Mouse (Mus musculus) embryo, embryonic 10 days (tissue): ENCODE results near the gene Zfp276.
"Not testable (repeated sequence)": the region's sequence is repeated elsewhere in the genome, so short reads cannot be mapped to it uniquely, and the experiment has no call there.

Experiments used
- DNase-seq: peaks from one replicate; pipeline ENCODE4 v3.0.0-alpha.2; 2015; ENCODE audit warnings: low spot score

Gene Zfp276

DNA sequence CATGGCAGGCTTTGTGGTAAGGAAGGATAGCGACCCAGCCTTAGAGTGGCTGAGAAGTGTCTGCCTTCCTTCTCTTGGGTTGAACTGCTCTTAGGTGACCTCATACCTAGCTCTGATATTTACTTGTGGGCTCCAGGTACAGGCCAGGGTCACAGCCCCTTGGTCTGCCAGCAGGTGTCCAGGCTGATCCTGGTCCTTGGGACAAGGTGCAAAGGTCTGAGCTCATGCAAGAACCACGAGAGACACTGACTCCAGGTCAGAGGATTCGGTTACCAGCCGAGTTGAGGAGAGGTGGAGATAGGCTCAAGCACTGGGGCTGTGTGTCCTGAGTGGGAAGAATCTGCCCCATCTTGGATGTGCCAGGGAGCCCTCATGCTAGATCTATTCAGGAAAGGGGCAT, 9.6 kb upstream of the Zfp276 start:
- DNase-seq: no peak

- DNase-seq: no peak
Observed at GRCm38 (mm10) chr8:123245543-123245942, 8.5 kb upstream of the Zfp276 start.

GRCm38 (mm10) chr8:123247748-123248147, 6.2 kb upstream of the Zfp276 start:
- DNase-seq: no peak

GRCm38 (mm10) chr8:123248596-123248995, 5.4 kb upstream of the Zfp276 start:
- DNase-seq: no peak

- no peak for DNase-seq
Observed at GRCm38 (mm10) chr8:123250940-123251339, 3.1 kb upstream of the Zfp276 start.

DNA sequence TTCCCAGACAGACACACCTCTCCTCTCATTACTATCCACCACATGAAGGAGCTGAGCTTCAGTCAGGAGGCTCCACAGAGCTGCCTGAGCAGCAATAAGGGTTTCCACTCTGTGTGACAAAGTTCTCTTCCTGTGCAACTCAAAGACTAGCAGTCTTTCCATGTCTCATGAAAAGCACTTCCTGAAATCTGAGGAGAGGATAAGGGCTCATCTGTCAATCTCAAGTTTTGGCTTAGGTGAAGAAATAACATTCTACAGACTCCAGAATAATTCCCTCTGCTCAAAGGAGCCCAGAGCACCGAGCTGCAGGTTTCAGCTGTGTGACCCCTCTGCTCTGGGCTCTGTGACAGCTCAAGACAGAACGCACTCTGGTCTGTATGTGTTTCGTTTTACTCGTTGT, 1.1 kb upstream of the Zfp276 start:
- DNase-seq: no peak

DNA sequence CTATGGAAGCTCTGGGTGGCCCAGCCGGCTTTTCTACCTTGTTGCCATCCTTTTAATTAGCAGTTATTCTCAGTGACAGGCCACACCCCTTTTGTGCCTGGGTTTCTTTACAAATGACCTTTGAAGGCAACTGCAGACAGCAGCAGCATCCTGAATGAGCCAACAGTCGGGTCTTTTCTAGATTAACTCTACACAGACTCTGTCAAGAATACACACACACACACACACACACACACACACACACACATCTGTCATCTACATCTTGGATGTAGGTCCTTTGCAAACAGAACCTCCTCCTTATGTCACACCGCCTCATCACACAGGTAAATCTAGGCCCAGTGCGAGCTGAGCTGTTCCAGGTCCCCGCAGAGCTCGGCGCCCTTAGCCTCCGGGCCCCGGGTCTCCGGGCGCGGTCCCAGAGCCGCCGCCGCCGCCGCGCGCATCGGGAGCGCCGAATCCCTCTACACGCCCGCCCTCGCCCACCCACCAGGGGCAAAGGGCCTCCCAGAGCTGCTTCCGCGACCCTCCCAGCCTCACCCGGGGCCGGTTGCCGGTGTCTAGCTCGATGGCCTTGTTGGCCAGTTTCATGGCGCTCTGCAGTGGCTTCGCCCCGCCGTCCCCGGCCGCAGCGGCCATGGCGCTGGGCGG, 420 bp upstream of the Zfp276 start:
- peak; percentile 29 for DNase-seq

DNA sequence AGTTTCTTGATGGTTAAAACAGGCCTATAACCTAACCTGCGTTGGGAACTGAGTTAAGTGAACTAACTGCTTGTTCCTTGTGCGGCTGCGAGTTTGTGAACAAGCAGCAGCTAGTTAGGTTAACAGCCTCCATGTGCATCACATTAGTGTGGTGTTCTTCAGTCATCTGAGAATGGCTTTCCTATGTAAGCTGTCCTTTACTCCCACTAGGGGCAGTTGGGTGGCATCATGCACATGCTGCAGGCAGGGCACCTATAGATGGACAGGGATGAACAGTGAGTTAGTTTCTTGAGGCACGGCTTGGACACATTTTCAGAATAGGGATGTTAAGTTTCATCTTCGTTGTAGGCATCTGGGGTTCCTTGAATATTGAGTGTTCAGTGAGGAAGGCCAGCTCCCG, 1.2 kb downstream of the Zfp276 start:
- DNase-seq: no peak

DNA sequence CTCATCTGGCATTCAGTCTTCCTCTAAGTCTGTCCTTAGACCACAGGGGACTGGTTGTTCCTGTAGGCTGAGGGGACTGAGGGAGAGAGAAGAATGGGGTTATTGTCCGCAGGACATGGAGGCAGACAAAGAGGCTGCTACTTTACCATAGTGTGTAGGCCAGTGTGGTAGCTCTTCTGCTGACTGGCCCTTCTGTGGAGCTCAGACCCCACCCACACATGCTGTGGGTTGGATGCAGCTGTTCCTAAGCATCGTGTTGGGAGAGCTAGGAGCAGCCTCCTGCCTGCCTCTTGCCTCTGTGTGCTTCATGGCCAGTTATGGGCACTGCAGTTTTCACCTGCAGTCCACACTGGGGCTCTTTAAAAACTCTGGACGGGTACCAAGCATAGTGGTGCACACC, 3.1 kb downstream of the Zfp276 start:
- no peak for DNase-seq

GRCm38 (mm10) chr8:123257593-123257992, 3.6 kb downstream of the Zfp276 start:
- not testable (repeated sequence) for DNase-seq

DNA sequence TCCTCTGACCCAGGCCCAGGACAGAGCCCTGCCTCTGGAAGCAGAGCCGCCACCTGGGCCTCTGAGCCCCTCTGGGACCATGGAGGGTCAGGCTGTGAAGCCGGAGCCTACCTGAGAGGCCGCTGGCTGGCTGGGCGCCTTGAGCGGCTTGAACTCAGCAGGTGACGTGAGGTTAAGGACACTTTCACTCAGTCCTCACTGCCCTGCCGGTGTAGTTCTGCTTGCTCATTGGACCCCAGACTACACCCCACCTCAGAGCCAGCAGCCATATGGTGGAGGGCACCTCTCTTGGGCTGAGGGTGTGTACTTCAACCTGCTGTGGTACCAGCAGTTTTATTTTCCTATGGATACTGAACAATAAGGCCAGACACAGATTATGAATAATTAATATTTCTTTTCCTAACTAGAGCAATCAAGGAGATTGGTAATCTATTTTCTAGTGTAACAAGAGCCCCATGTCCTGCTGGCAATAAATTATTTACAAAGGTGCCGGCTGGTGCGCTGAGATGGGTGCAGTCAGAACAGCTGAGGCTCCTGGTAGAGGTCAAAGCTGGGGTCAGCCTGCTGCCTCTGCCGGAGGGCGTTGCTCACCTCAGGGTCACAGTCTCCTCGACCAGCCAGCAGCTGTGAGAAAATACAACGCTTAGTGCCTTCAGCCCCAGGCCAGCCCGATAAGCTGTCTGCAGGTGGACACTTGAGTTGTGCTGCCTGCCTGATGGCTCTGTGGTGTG, 14.1 kb downstream of the Zfp276 start:
- peak; percentile 34 for DNase-seq

GRCm38 (mm10) chr8:123271147-123271546, 17.2 kb downstream of the Zfp276 start:
- DNase-seq: no peak

GRCm38 (mm10) chr8:123271901-123272300, 17.9 kb downstream of the Zfp276 start:
- no peak for DNase-seq

DNA sequence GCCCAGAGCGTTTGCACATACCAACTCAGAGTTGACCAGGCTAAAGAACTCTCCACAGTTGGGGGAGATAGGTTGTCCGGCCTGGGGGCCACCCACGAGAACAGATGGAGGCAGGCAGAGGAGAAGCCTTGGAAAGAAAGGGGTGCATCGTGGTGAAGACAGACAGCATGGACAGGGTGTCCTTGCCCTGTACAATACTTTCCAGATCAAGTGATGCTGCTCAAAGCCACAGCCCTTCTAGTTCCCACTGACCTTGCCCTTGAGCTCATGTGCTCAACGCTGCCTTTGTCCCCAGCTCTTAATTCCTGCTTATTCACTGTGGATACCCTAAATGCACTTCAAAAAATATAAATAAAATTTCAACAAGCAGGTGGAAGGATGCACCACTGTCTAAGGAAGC, 20.5 kb downstream of the Zfp276 start:
- DNase-seq: no peak

- DNase-seq: no peak
Observed at GRCm38 (mm10) chr8:123275096-123275495, 21.1 kb downstream of the Zfp276 start.

DNA sequence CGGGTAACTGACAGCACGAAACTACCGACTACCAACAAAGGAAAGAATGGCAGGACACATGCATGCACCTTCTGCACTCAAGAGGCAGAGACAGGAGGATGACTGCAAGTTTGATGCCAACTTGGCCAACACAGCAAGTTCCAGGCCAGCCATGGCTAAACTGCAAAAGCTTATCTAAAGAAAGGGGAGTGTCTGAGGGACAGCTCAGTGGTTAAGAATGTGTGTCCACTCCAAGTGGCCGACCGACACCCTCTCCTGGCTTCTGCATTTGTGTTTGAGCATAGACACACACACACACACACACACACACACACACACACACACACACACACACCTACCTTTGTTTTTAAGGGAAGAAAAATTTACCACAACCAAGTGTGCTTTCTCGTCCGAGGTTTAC, 24.4 kb downstream of the Zfp276 start:
- DNase-seq: no peak

GRCm38 (mm10) chr8:123279828-123280227, 25.8 kb downstream of the Zfp276 start:
- no peak for DNase-seq

DNA sequence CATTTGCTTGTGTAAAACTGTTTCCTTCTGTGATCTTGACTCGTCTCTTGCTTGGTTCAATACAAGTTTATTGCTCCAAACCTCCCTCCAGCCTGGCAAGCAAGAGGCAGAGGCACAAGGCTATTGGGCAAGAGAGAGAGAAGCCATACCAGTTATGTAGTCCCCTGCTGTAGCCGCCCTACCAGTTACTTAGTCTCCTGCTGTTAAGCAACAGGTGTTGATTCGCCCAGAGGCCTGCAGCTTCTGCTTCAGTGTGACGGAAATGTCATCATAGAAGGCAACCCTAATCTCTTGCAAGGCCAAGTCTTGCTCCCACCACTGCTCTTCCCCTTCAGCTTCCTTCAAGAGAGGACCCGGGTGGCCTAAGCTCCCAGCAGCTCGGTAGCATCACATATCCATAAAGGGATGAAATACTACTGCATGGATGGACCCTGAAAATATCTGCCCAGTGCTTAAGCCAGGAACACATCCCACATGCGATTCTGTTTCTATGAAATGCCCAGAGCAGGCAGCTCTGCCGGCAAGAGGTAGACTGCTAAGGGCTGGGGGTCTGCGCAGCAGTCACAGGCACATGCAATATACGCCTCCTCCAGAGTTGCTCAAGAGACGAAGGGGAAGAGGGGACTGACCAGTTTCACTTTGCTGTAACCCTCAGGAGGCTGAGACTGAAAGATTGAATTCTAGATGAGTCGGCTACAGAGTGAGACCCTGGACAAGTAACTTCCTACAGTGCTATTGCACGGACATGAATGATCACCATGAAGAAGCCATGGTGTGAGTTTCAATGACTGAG, 26.5 kb downstream of the Zfp276 start:
- DNase-seq: no peak

GRCm38 (mm10) chr8:123282994-123283393, 29.0 kb downstream of the Zfp276 start:
- not testable (repeated sequence) for DNase-seq

DNA sequence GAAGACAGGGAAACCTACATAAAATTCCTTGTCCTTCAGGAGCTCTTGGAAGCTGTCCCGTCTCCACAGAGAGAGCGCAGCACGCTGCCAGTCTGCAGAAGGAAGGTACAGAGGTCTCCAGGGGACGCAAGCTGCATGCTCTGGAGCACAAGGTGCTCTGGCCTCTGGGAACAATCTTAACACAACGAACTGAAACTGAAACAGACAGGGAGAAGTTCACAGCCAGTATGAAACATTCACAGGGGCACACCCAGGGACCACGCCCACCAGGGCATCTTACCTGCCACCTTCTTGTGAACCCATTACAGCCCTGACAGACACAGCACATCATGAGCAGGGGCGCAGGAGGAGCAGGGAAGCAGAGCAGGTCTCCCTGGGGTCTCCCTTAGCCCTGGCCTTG, 30.0 kb downstream of the Zfp276 start:
- no peak for DNase-seq

DNA sequence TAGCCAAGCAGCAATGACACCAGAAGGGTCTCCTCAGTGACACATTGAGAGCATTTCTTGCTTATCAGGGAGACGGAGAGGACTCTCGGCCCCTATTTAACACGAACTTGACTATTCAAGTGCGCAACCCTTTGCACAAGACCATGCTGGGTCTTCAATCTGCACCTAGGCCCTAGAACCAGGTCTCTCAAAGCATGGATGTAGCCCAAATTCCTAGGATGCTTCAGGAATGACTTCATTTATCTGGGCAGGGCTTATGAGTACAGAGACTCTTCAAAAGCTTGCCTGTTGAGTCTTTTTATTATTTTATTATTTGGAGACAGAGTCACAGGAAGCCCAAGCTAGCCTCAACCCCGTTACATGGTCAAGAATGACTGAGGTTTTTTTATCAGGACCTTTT, 30.5 kb downstream of the Zfp276 start:
- no peak for DNase-seq

GRCm38 (mm10) chr8:123287362-123287761, 33.4 kb downstream of the Zfp276 start:
- DNase-seq: no peak

GRCm38 (mm10) chr8:123290166-123290565, 36.2 kb downstream of the Zfp276 start:
- peak; percentile 47 for DNase-seq
